Mouse (Mus musculus) central nervous system, embryonic 11.5 days (tissue): ENCODE measurements around the gene Gm28961. TPM values are rescaled to one million over a fixed set of nuclear protein-coding genes. Genes with fewer than 3 reads are reported as not detected.

Experiments used
- polyA plus RNA-seq: library from polyadenylated mRNA; depleted of rRNA; stranded (reverse); fragments of >200 nt; gene quantifications from 2 replicates; pipeline ENCODE4 v1.2.3, GENCODE M21; 2012; rRNA removed

Gene Gm28961
- polyA plus RNA-seq, result not detected in 2 replicates

GRCm38 (mm10) chrY:57705397-57705796, at the start of gene Gm28961:
TSS of gene Gm28961 (plus strand) at chrY:57705697.

Other genes starting within 250 kb of the Gm28961 start
- gene Gm21943, start 172.0 kb upstream of the Gm28961 start, polyA plus RNA-seq, result not detected in 2 replicates